Mouse (Mus musculus): ENCODE measurements around the gene Pttg1ip.

DNA sequence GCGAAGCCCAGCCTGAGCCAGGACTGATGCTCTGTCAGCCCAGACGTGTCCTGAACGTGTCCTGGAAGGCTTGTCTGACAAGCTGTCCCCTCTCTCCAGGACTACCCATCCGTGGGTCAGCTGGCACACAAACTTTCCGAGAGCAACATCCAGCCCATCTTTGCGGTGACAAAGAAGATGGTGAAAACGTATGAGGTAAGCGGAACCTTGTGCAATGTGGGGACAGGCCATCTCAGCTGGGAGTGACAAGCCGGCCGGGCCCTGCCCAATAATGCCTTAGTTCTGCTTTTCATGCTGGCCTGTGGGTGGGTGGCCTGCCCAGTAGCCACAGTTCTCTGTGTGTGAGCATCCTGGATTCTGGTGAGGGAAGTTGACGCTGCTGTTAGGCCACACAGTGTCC, 30.6 kb upstream of the Pttg1ip start:
- TF ChIP-seq CTCF (IDR thresholded peaks at IDR 0.05; ENCODE audit: borderline replicate concordance, extremely low read depth, insufficient read depth, insufficient read length) (no peak), POLR2A (IDR thresholded peaks at IDR 0.05; ENCODE audit: borderline replicate concordance, extremely low read depth, insufficient read depth, insufficient read length, poor library complexity, severe bottlenecking) (no peak)
